Mouse (Mus musculus) fat pad, adult 2 months (tissue): ENCODE measurements around the gene Rnf223.
A peak's percentile ranks its signal among the peaks of the same experiment; 100 is the strongest.

Experiments
- DNase-seq: peaks from one replicate; pipeline ENCODE4 v3.0.0-alpha.2; 2011; ENCODE audit warnings: low read depth, low spot score; ENCODE audit errors: extremely low read depth

The Rnf223 gene

GRCm38 (mm10) chr4:156130436-156130835, at the start of gene Rnf223:
Gene Rnf223 (plus strand): TSS chr4:156130513.
- no peak for DNase-seq

DNA sequence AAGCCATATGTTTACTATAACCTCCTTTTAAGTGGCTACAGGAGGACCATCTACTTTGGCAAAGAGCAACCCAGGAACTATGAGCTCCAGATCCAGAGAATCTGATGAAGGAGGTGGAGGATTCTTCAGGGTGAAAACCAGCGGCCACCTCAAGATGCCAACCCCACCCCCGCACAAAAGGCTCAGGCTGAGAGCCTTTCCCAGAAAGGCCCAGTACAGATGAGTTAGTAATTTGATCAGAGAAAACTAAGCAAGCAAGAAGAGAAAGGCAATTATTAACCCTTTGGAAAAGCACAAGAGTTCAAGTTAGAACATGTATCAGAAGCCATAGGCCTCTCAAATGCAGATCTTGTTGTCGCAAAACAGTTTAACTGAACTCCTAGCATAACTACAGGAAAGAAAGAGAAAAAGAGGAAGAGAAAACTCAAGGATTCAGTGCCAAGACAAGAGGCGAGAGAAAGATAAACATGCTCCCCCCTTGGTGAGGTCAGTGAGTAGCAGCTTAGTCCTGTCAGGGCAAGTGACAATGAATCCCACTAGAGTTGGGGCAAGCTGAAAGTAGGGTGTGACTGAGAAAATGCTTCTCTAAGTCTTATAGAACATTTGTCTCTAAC, 47.6 kb upstream of the Rnf223 start:
- no peak for DNase-seq

DNA sequence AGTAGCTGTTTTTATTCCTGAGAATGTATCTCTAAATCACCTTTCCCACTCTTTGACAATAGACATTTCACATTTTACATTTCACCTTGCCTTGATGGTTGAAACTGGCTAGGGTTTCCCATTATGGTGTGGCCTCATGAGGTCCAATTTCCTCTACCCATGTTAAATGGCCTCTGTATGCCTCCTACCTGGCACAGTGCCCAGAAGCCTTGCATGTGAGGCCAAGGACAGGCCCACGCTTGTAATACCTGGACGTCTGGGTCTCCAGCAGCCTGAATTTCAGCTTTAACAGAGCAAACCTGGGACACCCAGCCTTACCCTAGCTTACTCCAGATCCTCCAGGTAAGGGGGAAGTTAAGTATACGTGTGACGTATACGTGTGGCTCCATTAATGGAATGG, 47.0 kb upstream of the Rnf223 start:
- DNase-seq = peak; percentile 72

DNA sequence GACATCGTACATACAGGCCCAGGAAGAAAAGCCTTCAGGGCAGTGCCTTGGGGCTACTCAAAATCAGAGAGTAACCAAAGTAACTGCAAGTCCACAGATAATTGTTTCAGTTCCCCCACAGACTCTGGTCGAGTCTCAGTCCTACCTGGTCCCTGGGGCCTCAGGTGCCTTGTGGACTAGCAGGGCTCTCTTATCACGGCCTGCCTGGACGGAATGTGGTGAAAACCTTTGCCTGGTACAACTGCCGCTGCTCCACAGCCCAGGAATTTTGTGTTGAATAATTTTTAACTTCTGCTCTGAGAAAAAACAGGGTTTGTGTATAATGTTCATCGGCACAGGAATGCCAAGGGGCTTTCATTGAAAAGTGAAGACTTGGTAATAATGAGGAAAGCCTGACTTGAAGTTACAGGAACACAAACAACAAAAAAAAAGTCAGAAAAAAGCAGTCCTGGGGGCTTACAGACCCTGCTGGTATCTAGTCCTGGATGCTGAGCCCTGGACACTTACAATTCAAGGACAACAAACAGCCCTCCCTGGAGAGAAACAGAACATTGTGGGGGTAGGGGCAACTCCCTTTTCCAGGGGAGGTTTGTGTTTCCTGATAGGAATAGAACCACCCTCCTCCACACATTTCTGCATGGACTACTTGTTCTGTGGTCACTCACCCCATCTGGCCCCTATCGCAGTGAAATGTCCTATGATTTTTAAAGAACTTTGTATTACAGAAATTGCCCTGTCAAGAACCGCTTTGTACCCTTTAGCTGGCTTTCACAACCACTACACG, 46.0 kb upstream of the Rnf223 start:
- DNase-seq = no peak

DNA sequence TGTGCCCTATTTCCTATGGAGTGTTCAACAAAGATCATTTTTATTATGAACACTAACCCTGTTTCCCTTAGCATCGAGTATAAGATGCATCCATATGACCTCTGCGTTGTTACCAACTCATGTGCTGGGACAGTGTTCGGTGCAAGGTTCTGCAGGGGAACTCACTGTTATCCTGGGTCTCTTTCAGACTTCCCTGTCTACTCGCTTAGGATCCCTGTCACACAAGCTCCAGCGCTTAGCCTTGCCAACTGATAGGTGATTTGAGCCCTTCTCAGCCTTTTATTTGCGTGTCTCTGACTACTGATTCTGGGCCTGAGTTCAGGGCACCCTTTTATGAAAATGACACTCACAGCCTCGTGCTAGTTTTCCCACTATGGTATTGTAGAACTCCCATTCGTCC, 45.1 kb upstream of the Rnf223 start:
- no peak for DNase-seq

- no peak for DNase-seq
Measured at GRCm38 (mm10) chr4:156087398-156088087, 42.8 kb upstream of the Rnf223 start.

DNA sequence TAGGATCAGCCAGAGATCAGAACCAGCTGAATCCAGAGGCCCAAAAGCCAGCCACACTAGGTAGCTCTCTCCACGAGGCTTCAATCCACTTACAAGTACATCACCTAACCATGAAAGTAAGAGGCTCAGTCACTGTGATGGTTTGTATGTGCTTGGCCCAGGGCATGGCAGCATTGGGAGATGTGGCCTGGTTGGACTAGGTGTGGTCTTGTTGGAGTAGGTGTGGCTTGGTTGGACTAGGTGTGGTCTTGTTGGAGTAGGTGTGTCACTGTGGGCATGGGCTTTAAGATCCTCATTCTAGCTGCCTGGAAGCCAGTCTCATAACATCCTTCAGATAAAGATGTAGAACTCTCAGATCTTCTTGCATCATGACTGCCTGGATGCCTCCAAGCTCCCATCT, 39.1 kb upstream of the Rnf223 start:
- no peak for DNase-seq

- DNase-seq = no peak
Measured at GRCm38 (mm10) chr4:156092765-156093164, 37.5 kb upstream of the Rnf223 start.

- DNase-seq = no peak
Measured at GRCm38 (mm10) chr4:156093758-156094157, 36.6 kb upstream of the Rnf223 start.

GRCm38 (mm10) chr4:156096191-156096590, 34.1 kb upstream of the Rnf223 start:
- no peak for DNase-seq

DNA sequence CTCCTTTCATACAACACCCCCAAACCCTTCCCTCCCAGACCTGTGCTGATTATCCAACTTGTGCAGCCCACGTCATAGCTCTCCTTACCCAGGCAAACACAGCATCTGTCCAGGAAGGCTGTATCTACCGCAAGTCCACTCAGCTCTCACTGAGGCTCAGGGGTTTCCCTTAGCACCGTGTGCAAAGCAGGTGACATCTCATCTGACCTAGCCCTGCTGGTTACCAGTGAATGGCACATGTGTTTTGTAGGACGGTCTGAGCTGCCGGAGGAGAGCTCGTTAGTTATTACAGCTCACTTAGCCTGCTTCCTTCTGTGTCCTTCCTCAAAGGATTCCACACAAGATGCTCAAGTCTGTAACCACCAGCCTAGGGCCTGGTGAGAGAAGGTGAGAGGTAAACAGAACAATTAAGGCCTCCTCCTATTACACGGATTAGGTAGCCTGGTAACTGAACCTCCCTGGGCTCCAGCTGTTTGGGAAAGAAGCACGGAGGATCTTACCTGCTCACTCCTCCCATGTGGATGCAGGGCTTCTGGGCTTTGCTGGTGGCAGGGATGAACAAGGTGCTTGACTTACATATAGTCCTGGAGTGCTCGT, 32.4 kb upstream of the Rnf223 start:
- no peak for DNase-seq

DNA sequence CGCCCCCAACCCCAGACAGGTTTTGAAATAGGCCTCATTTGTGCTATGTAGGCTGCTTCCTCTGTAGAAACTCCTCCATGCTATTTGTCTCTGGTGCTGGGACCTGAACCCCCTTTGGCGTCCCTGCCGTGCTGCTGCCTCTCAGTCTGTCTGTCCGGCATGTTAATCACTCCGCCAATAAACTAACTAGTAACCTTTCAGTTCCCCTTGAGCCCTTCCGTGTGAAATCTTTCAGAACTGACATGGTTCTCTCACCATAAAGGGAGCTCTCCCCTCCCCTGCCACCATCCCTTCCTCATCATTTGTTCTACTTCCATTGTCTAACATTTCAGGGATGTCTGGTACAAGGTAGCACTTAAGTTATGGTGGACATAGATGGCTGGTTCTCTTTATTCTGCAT, 30.9 kb upstream of the Rnf223 start:
- DNase-seq = no peak

DNA sequence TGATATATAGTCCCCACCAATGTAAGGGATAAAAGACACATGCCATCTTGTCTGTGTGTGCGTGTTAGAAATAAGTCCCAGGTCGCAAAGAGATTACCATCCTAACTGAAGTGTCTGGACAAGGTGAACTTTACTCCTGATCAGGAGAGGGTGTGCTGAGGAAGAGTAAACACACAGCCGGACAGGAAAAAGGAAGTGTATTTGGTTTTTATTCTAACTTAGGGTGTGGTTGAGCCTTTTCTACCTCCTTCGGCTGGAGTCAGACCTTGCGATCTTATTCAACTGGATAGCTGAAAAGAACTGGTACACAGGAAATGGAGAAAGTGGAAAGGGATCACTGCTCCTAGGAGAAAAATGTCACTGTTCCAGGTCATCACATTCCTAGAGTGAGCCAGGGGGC, 29.8 kb upstream of the Rnf223 start:
- no peak for DNase-seq

- DNase-seq = no peak
Measured at GRCm38 (mm10) chr4:156101481-156101903, 28.8 kb upstream of the Rnf223 start.

- no peak for DNase-seq
Measured at GRCm38 (mm10) chr4:156103342-156103741, 27.0 kb upstream of the Rnf223 start.

DNA sequence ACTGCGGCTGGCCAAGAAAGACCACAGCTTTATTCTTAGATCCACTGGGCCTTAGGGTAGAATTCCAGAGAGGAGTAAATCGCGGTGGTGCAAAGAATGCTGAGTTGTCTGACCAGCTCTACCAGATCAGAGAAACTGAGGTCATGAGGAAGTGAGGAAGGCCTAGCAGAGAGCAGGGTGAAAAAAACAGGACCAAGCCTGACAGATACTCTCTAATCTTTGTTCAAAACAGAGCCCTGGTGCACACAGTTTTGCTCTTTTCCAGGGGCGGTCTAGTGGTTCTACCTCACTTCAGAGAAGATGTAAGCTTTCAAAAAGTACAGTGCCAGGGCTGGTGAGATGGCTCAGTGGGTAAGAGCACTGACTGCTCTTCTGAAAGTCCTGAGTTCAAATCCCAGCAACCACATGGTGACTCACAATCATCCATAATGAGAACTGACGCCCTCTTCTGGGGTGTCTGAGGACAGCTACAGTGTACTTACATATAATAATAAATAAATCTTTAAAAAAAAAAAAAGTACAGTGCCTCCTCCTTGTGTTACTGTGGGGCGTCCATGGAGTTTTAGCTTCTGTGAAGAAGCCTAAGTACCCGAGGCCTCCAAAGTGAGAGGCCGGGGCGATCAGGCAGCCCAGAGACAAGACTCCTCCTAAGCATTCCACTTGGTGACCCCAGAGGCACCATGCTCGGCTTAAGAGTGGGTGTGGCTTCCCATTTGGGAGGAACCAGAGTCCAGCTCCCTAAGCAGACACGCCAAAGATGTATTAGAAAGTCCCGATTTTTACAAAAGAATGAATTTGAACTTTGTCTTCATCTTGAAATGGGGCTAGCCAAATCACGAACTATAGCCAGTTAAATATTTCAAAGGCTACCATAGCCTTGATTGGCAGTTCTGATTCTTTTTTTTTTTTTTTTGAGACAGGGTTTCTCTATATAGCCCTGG, 21.4 kb upstream of the Rnf223 start:
- DNase-seq = peak; percentile 64

DNA sequence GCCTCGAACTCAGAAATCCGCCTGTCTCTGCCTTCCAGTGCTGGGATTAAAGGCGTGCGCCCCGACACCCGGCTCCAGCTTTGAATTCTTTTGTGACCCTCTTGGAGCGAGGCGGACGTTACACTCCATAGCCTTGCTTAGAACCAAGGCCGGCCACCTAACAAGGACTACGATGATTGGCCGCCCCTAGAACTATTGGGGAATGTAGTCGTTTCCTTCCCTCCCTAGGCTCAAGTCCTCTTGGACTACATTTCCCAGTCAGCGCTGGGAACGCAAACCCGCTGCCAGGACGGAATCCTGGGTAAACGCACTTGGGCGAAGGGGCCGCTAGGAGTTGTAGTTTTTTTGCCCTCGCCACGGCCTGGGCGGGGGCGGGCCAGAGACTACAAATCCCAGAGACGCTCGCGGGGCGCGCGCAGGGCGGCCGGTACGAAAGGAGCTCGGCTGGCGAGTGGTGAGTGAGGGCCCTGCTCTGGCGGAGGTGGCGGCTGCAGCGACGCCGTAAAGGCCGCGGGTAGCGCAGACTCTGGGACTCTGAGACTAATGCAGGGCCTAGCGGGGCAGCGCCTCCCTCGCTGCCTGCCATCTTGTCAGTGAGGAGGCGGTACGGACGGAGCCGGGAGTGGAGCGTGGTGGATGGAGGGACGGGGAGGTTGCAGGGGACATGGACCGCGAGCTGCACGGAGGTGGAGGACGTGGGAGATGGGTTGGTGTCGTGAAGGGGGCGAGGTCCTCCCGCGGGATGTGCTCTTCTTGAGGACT, 20.6 kb upstream of the Rnf223 start, which contains the start of gene 9430015G10Rik:
TSS of gene 9430015G10Rik (plus strand) at position 413 of the 762 bp plus-strand sequence.
- DNase-seq = peak; percentile 98

GRCm38 (mm10) chr4:156124077-156124476, 6.2 kb upstream of the Rnf223 start:
- no peak for DNase-seq

DNA sequence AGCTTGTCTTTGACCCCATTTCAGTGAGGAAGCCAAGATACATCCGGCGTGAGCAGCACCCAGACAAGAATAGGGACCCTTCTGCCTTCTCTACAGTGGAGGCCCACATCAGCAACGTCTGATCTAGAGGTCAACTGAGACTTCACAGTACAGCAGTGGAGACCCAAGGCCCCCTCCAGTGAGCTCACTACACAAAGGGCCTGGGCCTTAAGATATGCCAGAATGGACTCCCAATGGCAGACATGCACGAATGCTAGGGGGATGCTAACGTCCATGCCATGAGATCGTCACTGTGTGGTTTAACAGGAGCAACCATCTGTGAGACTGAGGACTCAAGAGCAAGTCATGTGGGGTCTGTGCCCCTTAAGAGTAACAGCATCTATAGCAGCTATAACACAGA, 4.9 kb upstream of the Rnf223 start:
- DNase-seq = no peak

DNA sequence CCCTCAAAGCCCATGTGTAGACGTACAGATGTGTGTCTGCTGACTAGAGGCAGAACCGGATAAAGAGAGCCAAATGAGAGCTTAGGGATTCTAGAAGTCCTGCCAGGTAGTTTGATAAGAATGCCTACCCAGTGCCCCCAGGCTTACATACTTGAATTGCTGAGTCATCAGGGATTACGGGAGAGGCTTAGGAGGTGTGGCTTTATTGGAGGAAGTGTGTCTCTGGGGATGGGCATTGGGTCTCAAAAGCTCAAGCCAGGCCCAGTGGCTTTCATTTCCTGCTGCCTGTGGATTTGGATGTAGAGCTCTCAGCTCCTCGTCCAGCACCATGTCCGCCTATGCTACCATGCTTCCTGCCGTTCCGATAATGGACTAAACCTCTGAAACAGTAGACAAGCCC, 3.5 kb upstream of the Rnf223 start:
- DNase-seq = no peak
